Mouse (Mus musculus): ENCODE measurements around the gene Zfp993.
"Not testable (repeated sequence)": the region's sequence is repeated elsewhere in the genome, so short reads cannot be mapped to it uniquely, and the experiment has no call there.

The Zfp993 gene

DNA sequence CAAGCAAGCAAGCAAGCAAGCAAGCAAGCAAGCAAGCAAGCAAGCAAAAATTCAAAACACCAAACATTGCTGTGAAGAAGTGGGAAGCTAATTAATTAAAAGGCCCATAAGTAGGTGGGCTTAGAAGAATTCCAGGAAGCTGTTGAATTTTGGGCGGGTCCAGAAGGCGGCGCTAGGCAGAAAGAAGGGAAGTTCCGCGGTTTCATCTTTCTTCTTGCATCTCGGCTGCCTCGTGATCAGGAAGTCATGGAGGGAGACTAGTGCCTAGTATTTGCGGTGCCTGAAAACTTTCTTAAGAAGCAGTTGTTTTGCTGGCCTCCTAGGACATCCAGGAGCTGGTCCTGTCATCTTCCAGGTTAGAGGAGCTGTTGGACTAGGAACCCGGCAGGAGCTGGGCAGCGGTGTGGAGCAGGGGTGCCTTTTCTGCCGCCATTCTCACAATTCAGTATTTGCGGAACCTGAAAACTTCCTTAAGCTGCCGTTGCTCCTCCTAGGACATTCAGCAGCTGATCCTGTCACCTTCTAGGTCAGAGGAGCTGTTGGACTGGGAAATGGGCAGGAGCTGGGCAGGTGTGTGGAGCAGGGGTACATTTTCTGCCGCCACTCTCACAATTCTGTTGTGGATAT lies at the start of gene Zfp993:
Zfp993 (plus strand) TSS at position 188 of the 627 bp plus-strand sequence.
- DNase-seq (ENCODE audit: low spot score): not testable (repeated sequence)

DNA sequence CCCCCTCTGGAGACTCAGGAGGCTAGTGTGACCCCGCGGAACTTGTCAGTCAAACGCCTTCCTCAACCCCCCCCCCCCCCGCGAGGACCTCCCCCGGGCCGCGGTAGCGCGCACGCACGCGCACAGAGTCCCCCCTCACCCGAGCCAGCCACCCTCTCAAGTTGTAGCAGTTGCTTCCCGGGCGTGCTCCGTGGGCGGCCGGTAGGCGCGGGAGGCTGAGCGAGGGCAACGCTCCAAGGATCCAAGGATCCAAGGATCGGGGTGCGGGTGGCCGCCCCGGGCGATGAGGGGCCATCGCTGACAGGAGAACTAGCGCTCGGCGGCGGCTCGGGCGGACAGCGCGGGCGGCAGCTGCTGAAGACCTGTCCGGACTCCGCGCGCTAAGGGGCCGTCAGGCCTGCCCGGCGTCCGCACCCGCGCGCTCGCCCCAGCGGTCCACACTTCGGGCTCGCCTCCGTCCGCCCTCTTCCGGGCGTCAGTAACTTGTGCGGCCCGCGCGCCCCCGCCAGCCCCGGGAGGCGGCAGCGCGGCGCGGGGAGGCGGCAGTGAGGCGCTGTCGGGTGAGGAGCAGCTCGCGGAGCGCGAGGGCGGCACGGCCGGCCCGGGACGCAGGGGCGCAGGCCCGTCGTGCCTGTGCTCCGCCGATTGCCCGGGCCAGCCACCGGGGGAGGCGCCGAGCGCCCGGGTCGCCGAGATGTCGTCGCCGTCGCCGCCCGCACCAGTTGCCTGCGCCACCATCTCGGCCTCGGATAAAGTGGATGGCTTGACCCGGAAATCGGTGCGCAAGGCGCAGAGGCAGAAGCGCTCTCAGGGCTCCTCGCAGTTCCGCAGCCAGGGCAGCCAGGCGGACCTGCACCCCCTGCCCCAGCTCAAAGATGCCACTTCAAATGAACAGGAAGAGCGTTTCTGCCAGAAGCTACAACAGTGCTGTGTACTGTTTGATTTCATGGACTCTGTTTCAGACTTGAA lies 30.6 kb upstream of the Zfp993 start:
- DNase-seq (ENCODE audit: low spot score): peak; percentile 3

DNA sequence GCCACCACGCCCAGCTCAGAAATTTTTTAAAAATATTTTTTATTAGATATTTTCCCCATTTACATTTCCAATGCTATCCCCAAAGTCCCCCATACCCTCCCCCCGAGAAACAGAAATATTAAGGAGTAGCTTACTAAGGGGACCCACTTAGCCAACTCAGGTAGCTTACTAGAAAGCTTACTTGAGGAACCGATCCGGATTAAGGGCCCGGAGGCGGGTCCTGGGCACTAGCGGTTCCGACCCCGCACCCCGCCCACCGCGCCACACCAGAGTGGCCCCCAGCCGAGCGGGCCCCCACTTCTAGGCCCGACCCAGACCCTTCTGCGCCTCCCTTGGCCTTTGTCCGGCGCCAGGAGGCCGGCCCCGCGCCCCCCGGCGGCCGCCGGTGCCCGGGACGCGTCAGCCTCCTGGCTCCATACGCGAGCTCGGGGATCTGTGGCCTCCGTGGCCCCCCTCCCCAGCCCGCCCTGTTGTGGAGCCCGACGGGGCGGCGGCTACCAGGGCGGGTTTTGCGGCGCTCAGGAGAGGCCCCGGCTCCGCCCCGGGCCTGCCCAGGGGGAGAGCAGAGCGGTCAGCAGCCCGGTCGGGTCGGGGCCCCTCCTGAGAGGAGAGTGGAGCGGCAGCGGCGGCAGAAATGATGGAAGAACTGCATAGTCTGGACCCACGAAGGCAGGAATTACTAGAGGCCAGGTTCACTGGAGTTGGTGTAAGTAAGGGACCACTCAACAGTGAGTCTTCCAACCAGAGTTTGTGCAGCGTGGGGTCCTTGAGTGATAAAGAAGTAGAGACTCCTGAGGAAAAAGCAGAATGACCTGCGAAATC lies 7.0 kb upstream of the Zfp993 start:
- DNase-seq (ENCODE audit: low spot score): peak; percentile 4

DNA sequence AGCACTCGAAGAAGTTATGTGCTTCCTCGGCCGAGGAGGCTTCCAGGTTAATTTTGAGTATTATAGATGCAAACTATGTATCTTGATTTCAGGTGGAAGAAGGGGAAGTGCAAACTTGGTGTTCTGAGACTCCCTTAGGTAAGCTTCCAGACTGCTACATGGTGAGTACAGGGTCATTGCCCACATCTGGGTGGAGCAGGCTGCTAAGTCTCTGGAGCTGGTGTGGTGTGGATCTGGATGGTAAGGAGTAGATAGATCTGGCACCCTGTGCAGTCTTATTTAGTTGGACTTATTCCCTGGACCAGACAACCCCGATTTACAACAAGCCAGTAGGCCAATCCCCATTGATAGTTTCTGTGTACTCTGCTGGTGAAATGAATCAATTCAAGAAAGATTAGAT lies 33.6 kb downstream of the Zfp993 start:
- DNase-seq (ENCODE audit: low spot score): not testable (repeated sequence)

DNA sequence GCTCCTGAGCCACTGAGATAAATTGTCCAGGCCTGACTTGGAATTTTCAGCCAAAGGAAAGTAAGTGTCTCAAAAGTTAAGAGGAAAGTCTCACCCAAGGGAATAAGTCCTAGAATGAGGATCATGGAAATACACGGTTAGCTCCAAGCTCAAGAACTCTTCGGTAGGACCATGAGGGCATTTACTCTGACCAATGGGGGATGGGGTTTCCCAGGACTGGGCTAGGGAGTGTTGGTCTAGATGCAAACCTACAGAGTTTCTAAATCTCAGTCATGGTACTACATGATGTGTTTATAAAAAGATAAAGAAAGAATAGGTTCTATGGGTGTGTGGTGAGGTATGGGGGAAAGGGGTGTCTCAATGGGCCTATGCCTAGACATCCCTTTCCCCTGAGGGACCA lies 38.9 kb downstream of the Zfp993 start:
- DNase-seq (ENCODE audit: low spot score): not testable (repeated sequence)

DNA sequence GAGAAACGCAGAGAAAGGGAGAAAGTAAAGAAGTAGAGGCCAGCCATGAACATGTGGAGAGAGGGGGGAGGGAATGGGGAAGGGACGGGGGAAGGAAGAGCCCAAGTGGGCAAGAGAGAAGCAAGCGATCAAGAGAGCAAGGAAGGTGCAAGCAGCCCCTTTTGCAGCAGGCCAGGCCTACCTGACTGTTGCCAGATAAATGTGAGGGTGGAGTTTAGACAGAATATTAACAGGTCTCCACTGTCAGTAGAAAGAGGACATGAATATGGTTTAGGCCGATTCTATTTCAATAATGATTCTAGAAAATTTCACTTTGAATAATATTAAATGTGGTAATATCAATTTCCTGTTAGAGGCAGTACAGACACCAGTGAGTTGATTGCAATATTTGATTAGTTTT lies 39.4 kb downstream of the Zfp993 start:
- not testable (repeated sequence) for DNase-seq (ENCODE audit: low spot score)

DNA sequence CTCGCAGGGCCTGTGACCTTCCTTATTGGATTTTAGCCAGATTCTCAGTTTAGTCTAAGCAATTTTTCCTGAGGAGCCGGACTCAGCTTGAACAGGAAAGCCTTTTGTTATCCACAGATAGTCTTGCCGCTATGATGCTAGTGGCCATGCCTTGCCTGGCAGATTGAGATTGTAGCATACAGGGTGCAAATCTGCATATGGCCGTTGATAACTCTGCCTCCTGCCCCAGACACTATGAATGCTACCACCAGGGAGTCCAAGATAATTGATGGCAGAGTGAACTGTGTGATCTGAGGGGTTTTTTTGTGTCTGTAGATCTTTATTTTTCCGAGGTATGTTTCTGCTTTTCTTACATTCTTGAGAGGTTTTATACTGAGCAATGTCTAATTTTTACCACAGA lies 39.9 kb downstream of the Zfp993 start:
- not testable (repeated sequence) for DNase-seq (ENCODE audit: low spot score)
